Mouse (Mus musculus): ENCODE measurements around the gene Lztfl1. TPM values are rescaled to one million over a fixed set of nuclear protein-coding genes. Genes with fewer than 3 reads are reported as not detected.
A peak's percentile ranks its signal among the peaks of the same experiment; 100 is the strongest.
"Not testable (repeated sequence)": the region's sequence is repeated elsewhere in the genome, so short reads cannot be mapped to it uniquely, and the experiment has no call there.

Lztfl1 gene
- polyA plus RNA-seq, 1 experiment from 2014 or later, result 25.0 TPM

DNA sequence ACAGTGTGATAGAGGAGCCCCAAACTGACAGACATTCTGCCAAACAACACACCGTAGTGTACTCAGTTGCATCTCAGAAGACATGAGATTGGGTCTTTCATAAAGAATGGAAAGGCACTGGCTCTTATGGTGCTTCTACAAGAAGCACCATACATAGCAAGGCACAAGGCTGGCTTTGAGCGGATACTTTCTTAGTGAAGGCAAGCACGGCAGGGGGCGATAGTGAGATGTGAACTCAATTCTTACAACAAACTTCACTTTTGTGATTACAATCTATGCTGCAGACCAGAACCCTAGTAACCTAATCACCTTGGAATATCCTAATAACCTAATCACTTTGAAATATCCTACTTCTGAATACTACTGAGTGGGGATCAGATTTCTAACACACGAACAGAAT is 51.9 kb downstream of the Lztfl1 start:
- ATAC-seq, result no peak
- H3K4me1 ChIP-seq (replicated peaks; ENCODE audit: control insufficient read depth, insufficient read depth, low read length), result no peaks in the 10 kb centered on the region
- no peak overlapping the region for H3K4me2 ChIP-seq (replicated peaks; ENCODE audit: low read depth)
- H3K9ac ChIP-seq (ENCODE audit: low read depth, low read length), result no peak overlapping the region
- WGBS, result 57% methylated on average over 5 of the region's 5 CpGs
- H3K4me3 ChIP-seq (ENCODE audit: low read depth, low read length), result no peak overlapping the region
- no peaks in the 10 kb centered on the region for H3K27me3 ChIP-seq (replicated peaks; ENCODE audit: control insufficient read depth, insufficient read depth, low read length)
- H3K36me3 ChIP-seq (ENCODE audit: control insufficient read depth, insufficient read depth), result peaks cover 7% of the 10 kb centered on the region; the same call in 1 of the 2 replicates
- TF ChIP-seq CTCF (IDR thresholded peaks at IDR 0.05; ENCODE audit: low read depth), result peak; percentile 77
- H3K9me3 ChIP-seq (ENCODE audit: control insufficient read depth), result no peaks in the 10 kb centered on the region
- H3K27ac ChIP-seq (ENCODE audit: low read depth, low read length), result no peak overlapping the region

DNA sequence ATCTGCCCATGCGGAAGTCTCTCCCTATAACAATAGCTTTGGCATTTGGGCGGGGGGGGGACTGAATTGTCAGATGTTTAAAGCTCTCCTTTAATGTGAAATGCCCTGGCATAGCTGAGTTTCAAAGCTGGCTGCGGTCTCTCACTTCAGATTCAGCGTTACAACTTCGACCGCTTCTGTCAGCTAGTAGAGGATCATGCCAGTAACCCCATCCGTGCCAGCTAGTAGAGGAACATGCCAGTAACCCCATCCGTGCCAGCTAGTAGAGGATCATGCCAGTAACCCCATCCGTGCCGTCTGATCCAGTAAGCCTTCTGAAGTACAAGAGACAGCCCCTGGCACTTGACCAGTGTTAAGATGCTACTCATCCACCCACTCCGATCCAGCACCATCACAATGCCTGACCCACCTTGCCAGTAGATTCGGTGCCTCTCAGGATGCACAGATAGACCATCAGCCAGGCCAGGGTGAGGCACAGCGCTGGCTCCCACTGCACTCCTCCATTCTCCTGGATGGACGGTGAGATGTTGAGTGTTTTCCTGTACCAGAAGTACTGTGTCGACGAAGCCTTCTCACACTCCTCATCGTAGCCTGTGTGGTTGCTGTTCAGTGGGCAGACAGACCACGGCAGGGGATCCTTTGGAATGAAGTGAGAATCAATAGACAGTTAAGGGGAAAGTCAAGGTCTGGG is 57.4 kb downstream of the Lztfl1 start:
- peaks cover 20% of the 10 kb centered on the region for H3K36me3 ChIP-seq (ENCODE audit: control insufficient read depth, insufficient read depth)
- not testable (repeated sequence) for ATAC-seq

DNA sequence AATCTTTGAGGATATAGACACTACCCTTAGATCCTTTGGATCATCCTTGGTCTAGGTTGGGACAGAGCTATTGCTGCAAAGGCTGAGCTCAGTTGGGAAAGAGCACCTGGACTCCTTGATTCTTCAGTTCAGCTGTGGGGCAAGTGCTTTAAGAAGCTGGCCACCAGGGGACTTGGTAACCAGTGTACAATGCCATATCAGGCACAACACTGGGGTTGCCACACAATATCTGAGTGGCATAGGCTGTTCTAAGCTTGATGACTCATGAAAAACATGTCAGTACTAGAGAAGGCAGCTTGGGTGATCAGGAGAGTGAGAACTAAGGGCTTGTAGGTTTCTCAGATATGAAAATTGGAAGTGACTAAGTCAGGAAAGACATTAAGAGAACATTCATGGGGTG is 58.5 kb downstream of the Lztfl1 start:
- Histone ChIP-seq H3K27me3 (replicated peaks; ENCODE audit: control insufficient read depth, insufficient read depth, low read length) (no peaks in the 10 kb centered on the region), H3K4me2 (replicated peaks; ENCODE audit: low read depth) (no peak overlapping the region), H3K4me3 (ENCODE audit: low read depth, low read length) (no peak overlapping the region), H3K27ac (ENCODE audit: low read depth, low read length) (no peak overlapping the region), H3K36me3 (ENCODE audit: control insufficient read depth, insufficient read depth) (peaks cover 20% of the 10 kb centered on the region), H3K9ac (ENCODE audit: low read depth, low read length) (no peak overlapping the region), H3K4me1 (replicated peaks; ENCODE audit: control insufficient read depth, insufficient read depth, low read length) (no peaks in the 10 kb centered on the region), H3K9me3 (ENCODE audit: control insufficient read depth) (no peaks in the 10 kb centered on the region)
- peak; percentile 23 for TF ChIP-seq CTCF (IDR thresholded peaks at IDR 0.05; ENCODE audit: low read depth)
- no peak for ATAC-seq

More for the DNA sequence above, 57.4 kb downstream of the Lztfl1 start:
- H3K4me1 ChIP-seq (replicated peaks; ENCODE audit: control insufficient read depth, insufficient read depth, low read length); H3K4me3 ChIP-seq (ENCODE audit: low read depth, low read length); H3K27ac ChIP-seq (ENCODE audit: low read depth, low read length); H3K9me3 ChIP-seq (ENCODE audit: control insufficient read depth); H3K9ac ChIP-seq (ENCODE audit: low read depth, low read length); H3K27me3 ChIP-seq (replicated peaks; ENCODE audit: control insufficient read depth, insufficient read depth, low read length); H3K4me2 ChIP-seq (replicated peaks; ENCODE audit: low read depth): not testable (repeated sequence)
- WGBS, result 88% methylated on average over 17 of the region's 18 CpGs

DNA sequence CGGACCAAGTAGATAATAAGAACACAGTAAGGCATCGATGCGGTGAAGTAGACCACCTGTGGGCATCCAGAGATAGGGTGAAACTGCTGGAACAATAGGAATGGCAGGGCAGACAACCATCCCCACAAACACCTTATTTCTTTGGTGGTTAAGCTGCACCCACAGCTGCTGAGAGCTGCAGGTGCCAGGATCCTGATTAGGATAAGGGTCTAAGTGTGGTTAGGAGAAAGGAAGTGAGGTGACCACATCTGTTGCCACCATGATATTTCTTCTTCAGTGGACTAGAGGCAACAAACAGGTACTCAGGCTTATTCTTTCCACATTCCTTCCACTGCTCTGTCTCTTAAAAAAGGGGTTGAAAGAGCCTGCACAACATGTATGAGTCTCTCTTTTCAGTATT is 60.0 kb downstream of the Lztfl1 start:
- no peaks in the 10 kb centered on the region for H3K27me3 ChIP-seq (replicated peaks; ENCODE audit: control insufficient read depth, insufficient read depth, low read length)
- TF ChIP-seq CTCF (IDR thresholded peaks at IDR 0.05; ENCODE audit: low read depth), result no peak
- no peaks in the 10 kb centered on the region for H3K9me3 ChIP-seq (ENCODE audit: control insufficient read depth)
- H3K4me3 ChIP-seq (ENCODE audit: low read depth, low read length), result no peak overlapping the region
- no peak overlapping the region for H3K4me2 ChIP-seq (replicated peaks; ENCODE audit: low read depth)
- no peak overlapping the region for H3K27ac ChIP-seq (ENCODE audit: low read depth, low read length)
- H3K4me1 ChIP-seq (replicated peaks; ENCODE audit: control insufficient read depth, insufficient read depth, low read length), result no peaks in the 10 kb centered on the region
- 79% methylated on average over 3 of the region's 3 CpGs for WGBS
- H3K9ac ChIP-seq (ENCODE audit: low read depth, low read length), result no peak overlapping the region
- H3K36me3 ChIP-seq (ENCODE audit: control insufficient read depth, insufficient read depth), result peaks cover 20% of the 10 kb centered on the region
- ATAC-seq, result no peak

DNA sequence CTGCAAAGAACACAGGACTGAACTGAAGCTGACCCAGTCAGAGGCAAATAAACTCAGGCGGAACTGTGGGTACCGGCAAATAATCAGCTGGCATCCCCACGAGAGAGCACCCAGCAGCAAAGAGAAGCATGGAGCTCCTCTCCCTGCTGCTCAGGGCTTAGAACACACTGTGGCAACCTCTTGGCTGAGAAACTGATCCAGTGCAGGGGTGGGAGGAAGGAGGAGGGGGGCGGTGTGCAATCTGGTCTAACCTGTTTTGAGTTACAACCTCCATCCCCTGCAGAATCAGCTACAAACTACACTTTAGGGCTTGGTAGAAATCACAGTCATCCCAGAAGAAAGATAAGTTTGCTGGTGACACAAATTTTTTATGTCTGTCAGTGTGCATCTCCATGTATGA is 66.1 kb downstream of the Lztfl1 start:
- Histone ChIP-seq H3K27me3 (replicated peaks; ENCODE audit: control insufficient read depth, insufficient read depth, low read length) (no peaks in the 10 kb centered on the region), H3K4me2 (replicated peaks; ENCODE audit: low read depth) (no peak overlapping the region), H3K4me1 (replicated peaks; ENCODE audit: control insufficient read depth, insufficient read depth, low read length) (no peaks in the 10 kb centered on the region), H3K4me3 (ENCODE audit: low read depth, low read length) (no peak overlapping the region), H3K27ac (ENCODE audit: low read depth, low read length) (no peak overlapping the region), H3K9me3 (ENCODE audit: control insufficient read depth) (no peaks in the 10 kb centered on the region), H3K36me3 (ENCODE audit: control insufficient read depth, insufficient read depth) (no peaks in the 10 kb centered on the region), H3K9ac (ENCODE audit: low read depth, low read length) (no peak overlapping the region)
- TF ChIP-seq CTCF (IDR thresholded peaks at IDR 0.05; ENCODE audit: low read depth), result no peak
- ATAC-seq, result peak; percentile 45
- 28% methylated on average over 4 of the region's 4 CpGs for WGBS

DNA sequence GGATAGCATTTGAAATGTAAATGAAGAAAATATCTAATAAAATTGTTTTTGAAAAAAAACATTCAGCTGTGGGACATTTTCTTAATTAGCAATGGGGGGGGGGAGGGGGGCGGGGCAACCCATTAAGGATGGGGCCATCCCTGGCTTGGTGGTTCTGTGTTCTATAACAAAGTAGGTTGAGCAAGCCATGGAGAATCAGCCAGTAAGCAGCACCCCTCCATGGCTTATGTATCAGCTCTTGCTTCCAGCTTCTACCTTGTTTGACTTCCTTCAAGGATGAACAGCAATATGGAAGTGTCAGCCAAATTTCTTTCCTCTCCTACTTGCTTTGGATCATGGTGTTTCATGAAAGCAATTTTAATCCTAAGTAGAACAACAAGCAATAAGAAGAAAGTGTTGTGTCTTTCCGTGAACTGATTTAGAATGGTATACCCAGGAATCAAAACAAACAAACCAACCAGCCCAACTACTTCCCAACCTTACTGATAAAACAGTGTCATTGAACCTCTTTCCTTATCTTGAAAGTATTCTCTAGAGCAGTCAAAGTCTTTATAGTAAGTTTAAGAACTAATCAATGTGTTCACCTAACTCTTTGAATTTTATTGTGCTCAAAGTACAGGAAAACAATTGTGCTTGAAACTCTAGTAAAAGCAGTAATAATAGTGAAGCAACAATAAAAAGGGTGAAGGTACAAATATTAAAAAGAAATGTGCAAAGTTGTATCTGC is 67.5 kb downstream of the Lztfl1 start:
- peak; percentile 60; the same call in 1 of the 2 replicates for ATAC-seq
- H3K4me2 ChIP-seq (replicated peaks; ENCODE audit: low read depth), result no peak overlapping the region
- no peaks in the 10 kb centered on the region for H3K36me3 ChIP-seq (ENCODE audit: control insufficient read depth, insufficient read depth)
- H3K9me3 ChIP-seq (ENCODE audit: control insufficient read depth), result no peaks in the 10 kb centered on the region
- 68% methylated on average over 2 of the region's 2 CpGs for WGBS
- no peaks in the 10 kb centered on the region for H3K4me1 ChIP-seq (replicated peaks; ENCODE audit: control insufficient read depth, insufficient read depth, low read length)
- no peaks in the 10 kb centered on the region for H3K27me3 ChIP-seq (replicated peaks; ENCODE audit: control insufficient read depth, insufficient read depth, low read length)
- H3K4me3 ChIP-seq (ENCODE audit: low read depth, low read length), result no peak overlapping the region
- TF ChIP-seq CTCF (IDR thresholded peaks at IDR 0.05; ENCODE audit: low read depth), result no peak
- H3K9ac ChIP-seq (ENCODE audit: low read depth, low read length), result no peak overlapping the region
- no peak overlapping the region for H3K27ac ChIP-seq (ENCODE audit: low read depth, low read length)

Other genes starting within 250 kb of the Lztfl1 start
- 40.6 and 42.9 TPM in 2 replicates for gene Limd1, start 239.0 kb downstream of the Lztfl1 start, polyA plus RNA-seq (2015; fragmentation: Nextera tagmentation; extraction: Ambion mirVana)
- gene Sacm1l, start 187.9 kb downstream of the Lztfl1 start, polyA plus RNA-seq (2015; fragmentation: Nextera tagmentation; extraction: Ambion mirVana), result 37.3 and 42.6 TPM in 2 replicates
- gene Slc6a20b, start 85.1 kb downstream of the Lztfl1 start, polyA plus RNA-seq (2015; fragmentation: Nextera tagmentation; extraction: Ambion mirVana), result 0.17 and 0.34 TPM in 2 replicates
- gene Ccr9, start 39.3 kb downstream of the Lztfl1 start, polyA plus RNA-seq (2015; fragmentation: Nextera tagmentation; extraction: Ambion mirVana), result 0.50 and 0.61 TPM in 2 replicates
- 20.3 and 23.3 TPM in 2 replicates for gene Slc6a20a, start 38.8 kb downstream of the Lztfl1 start, polyA plus RNA-seq (2015; fragmentation: Nextera tagmentation; extraction: Ambion mirVana)
- 0.90 and 1.3 TPM in 2 replicates for gene Cxcr6, start 88.8 kb upstream of the Lztfl1 start, polyA plus RNA-seq (2015; fragmentation: Nextera tagmentation; extraction: Ambion mirVana)
- gene Fyco1, start 134.2 kb upstream of the Lztfl1 start, polyA plus RNA-seq (2015; fragmentation: Nextera tagmentation; extraction: Ambion mirVana), result 3.8 and 5.5 TPM in 2 replicates
- gene Xcr1, start 144.3 kb upstream of the Lztfl1 start, polyA plus RNA-seq (2015; fragmentation: Nextera tagmentation; extraction: Ambion mirVana), result 0.05 TPM in 2 replicates

Measured in intestine, postnatal 0 days (tissue).